Mouse (Mus musculus): Measurements from ENCODE around the gene Ms4a10. TPM values are rescaled to one million over a fixed set of nuclear protein-coding genes. Genes with fewer than 3 reads are reported as not detected.

Gene Ms4a10
- 4.4 and 8.0 TPM in 2 replicates for total RNA-seq (2021)
- long read RNA-seq, experiment 1, partial matches to known transcripts, result 4 of 11 reads
- long read RNA-seq, experiment 1, other reads (novel, unspliced or antisense), result 4 of 11 reads
- long read RNA-seq, experiment 2, partial matches to known transcripts, result 2 of 2 reads
- long read RNA-seq, experiment 2, other reads (novel, unspliced or antisense), result 0 of 2 reads

DNA sequence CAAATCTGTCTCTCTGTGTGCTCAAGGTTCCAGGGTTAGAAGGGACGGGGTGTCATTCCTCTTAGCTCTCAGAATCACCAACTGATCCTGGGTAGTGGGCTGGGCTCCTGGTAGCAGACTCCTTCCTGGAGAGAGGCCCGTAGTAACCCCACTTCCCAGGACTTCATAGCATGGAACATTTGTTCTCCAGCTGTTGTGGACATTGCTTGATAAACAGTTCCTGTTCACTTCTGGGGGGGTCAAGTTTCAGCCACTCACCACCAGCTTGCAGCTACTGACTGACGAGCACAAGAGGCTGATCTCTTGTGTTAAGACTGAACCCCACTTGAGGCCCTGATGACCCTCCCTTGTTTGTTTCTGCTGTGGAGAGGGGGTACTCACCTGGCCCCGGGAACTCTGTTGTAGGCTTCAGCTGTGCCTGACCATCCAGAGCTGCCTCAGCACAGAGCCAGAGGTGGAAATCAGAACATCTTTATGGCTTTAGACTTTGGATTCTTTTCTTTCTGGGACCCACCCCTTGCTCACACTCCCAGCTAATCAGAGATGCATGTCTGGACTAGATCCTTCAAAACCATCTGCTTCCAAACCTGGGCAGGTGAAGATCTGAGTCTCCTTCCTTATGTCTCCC is at the start of gene Ms4a10:
Gene Ms4a10 (minus strand): TSS at position 433 of the 628 bp plus-strand sequence.
- DNase-seq, result no peak

DNA sequence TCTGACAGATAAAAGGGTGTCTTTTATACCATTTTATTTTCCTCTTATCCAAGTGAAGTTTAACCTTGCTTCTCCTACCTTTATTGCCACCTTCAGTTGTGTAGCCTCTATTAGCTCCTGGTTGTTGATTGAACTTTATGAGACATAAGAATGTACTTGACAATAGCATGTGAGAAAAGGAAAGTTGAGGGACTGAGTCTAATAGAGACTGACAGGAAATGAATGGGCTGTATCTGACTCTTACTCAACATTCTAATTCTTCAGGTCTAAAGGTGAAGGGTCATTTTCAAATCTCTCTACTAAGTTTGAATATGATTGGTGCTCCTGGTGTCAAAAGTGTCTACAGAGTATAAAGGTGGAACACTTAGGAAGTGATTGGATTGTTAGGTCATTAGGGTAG is 47.9 kb upstream of the Ms4a10 start:
- DNase-seq, result no peak

DNA sequence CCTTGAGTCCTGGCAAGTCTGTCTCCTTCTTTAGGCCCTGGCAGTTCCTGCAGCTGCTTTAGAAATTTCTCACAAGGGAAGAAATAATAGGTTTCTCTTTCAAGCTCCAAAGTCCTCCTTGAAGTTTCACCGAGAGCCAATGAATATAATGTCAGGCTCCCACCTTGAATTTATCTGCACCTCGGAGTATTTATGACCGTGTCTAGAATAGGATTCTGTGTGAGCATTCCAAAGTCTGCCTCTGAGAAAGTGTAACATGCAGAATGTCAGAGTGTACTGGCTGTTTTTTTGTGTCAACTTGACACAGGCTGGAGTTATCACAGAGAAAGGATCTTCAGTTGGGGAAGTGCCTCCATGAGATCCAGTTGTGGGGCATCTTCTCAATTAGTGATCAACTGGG is 43.4 kb upstream of the Ms4a10 start, which contains the start of gene Ms4a18:
Gene Ms4a18 (minus strand): TSS at position 141 of the 400 bp plus-strand sequence.
- no peak for DNase-seq

DNA sequence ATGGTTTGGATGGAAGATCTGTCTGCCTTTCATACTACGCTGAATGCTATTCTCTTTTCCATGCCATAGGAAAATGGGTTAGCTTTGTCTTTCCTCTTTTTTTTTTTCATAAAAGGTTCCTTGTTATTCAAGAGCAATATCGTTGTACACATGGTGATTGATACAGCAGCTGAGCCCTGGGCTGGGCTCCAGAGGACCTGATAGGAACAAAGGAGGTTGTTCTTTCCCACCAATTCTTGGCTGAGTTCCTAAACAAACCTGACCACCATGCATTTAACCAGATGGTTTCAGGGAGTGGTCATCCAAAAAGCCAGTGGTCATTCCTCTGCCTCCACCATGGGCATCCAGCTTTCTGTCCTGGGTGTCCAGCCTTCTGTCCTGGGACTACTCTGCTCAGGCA is 42.8 kb upstream of the Ms4a10 start:
- DNase-seq, result no peak

DNA sequence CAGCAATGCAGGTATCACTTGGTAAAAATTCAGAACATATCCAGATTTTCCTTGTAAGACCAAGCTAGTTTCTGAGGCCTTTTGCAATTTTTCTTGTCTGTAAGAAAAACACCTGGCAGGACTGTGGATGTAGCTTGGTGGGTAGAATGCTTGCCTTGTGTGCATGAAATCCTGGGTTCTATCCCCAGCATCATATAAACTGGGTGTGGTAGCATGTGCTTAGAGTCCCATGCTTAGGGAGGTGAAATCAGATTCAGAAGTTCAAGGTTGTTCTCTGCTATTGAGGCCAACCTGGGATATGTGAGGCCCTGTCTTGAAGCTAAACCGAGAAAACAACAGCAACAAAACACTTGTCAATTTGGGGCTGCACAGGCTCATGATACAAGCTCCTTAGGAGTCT is 41.5 kb upstream of the Ms4a10 start:
- DNase-seq, result no peak

DNA sequence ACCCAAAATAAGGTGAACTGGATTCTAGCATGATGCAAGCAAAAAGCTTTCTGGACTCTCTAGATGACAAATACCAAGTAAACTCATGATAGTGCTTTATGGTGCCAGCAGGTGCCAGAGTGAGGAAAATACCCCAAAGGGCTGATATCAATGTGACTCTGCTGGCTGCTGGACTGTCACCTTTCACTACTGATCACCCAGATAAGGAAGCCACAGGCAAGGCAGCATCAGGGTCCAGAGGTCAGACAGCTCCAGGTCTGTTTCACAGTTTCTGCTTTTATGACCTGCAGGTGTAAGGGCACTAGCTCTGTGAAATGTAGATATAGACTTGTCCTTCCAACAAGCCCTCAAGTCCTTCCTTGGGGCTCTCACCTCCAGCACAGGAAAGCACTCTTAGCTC is 41.0 kb upstream of the Ms4a10 start:
- no peak for DNase-seq

DNA sequence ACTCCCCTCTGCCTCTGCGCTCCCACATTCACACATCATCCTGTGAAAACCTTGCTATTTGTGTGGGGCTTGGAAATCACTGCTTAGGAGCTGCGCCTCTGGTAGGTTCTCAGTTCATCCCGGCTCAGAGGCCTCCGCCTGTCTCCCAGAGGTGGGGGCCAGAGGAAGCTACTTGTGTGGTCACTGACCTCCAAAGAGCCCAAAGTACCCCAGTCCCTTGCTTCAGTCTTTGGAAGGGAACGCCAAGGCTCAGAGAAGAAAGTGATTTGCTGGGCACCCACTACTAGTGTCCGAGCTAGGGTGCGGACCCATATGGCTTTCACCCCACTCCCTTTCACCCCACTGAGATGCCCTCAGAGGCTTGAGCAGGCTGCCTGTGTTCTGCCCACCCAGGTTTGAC is 18.7 kb upstream of the Ms4a10 start, which contains the start of gene Ms4a15:
Gene Ms4a15 (minus strand): TSS at position 101 of the 400 bp plus-strand sequence.
- DNase-seq, result no peak

DNA sequence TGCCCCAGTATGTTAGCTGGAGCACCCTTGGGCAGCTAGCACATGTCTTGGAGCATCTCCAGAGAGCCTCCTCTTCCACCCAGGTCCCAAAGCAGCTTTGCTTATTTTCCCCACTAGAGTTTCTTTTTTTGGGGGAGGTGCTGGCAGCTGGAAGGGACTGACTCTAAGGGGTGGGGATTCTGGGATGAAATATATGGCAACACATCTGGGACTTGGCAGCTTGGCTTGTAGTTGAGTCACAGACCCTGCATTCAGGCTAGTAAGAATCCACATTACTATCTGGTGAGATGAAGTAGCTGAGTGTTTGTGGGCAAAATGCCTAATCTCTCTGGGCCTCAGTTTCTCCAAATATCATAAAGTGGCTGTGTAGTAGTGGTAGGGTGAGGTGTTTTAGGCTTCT is 17.4 kb upstream of the Ms4a10 start:
- no peak for DNase-seq

DNA sequence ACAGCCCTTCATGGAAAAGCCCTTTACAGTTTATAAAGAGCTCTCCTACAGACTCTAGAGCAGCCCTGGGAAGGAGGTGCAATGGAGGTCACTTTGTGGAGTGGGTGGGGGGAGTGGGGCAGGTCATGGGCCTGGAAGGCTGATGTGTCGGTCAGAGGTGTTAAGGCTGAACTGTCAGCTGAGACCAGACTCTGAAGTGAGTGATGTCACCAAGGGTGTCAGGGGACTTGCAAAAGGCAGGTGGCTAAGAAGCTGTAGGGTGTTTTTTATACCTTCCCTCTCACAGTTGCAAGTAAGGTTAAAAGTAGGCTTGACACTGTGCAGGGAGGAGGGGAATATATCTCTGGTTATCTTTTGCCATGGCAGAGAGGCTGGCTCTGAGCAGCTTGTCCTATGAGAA is 16.3 kb upstream of the Ms4a10 start:
- no peak for DNase-seq

DNA sequence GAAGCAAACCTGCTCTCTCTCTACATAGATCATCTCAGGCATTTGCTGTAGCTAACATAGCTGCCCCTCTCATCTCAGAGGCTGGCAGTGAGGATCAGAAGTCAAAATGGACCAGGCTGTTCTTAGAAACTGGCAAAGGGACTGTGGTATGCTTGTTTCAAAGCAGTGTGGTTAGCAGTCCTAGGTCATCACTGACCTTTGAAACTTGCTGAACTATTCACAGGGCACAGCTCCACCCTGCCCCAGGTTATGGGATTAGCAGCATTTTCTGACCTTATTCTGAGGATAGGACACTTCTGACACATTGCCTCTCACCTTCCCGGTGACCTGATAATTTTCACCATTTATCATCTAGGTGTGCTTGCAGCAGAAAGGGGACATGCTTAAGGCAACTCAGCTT is 14.1 kb upstream of the Ms4a10 start:
- DNase-seq, result no peak

DNA sequence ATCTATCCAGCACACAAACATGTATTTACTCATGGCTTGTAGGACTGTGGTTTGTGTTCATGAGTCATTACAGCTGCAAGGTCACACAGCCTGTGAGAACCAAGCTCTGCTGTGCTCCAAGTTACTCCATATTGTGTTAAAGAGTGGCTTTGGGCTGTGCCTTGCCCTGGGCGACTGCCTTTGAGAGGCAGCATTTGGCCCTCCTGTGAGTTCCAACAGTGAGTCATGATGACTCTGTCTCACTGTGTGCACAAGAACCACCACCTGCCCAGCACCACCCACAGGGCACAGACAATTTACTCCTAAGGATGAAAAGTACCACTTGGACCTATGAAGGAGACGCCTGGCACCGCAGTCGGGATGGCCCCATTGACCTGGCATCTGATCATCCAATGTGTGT is 11.4 kb upstream of the Ms4a10 start:
- DNase-seq, result peak; percentile 23

DNA sequence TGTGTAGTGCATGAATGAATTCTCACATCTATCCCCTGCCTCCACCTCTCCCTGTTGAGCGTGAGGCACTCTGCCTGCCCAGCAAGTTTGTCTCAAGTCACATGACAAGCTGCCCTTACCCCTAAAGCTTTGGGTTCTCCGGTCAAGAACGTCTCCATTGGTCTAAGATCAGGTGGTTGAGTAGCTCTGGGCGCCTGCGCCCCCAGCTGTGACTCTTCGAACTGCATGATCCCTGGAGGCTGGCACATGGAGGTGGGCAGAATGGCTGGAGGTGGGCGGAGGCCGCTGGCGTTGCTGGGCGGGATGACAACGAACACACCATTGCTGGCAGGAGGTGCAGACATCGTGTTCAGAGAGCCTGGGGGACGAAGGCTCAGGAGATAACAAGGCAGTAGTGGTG is 10.1 kb upstream of the Ms4a10 start:
- DNase-seq, result no peak

DNA sequence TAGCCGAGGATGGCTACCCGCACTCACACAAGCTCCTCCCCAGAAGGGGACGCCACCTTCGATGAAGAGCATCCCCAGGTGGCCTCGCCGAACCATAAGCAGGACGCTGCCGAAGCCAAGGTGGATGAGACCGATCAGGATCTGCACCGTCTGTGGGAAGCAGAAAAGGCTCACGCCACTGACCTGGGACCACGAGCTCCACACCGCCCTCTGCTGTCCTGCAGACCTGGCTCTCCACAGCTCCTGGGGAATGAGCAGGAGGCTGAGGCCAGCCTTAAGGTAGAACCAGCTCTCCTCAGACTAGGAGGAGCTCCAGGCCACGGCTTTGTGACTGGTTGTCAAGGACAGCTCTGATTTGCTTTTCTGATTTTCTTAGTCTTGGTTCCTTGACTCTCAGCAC is 8.7 kb upstream of the Ms4a10 start:
- DNase-seq, result peak; percentile 70

DNA sequence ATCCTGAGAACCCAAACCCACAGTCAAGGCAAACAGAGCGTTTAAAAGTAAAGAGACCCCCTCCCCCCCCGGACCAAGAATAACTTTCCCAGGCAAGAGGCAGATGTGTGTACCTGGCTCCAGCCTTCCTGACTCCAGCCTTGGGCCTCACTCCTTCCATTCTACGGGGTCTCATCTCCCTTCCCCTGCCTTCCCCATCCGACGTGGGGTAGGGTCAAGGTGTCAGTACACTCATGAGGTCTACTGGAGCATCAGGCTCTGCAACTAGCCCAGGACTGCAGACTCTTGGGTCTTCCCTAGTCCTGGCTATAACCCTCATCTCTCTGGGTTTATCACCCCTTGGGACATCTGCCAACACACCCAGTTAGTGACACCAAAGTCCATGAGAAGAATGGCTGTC is 5.7 kb upstream of the Ms4a10 start:
- DNase-seq, result no peak

DNA sequence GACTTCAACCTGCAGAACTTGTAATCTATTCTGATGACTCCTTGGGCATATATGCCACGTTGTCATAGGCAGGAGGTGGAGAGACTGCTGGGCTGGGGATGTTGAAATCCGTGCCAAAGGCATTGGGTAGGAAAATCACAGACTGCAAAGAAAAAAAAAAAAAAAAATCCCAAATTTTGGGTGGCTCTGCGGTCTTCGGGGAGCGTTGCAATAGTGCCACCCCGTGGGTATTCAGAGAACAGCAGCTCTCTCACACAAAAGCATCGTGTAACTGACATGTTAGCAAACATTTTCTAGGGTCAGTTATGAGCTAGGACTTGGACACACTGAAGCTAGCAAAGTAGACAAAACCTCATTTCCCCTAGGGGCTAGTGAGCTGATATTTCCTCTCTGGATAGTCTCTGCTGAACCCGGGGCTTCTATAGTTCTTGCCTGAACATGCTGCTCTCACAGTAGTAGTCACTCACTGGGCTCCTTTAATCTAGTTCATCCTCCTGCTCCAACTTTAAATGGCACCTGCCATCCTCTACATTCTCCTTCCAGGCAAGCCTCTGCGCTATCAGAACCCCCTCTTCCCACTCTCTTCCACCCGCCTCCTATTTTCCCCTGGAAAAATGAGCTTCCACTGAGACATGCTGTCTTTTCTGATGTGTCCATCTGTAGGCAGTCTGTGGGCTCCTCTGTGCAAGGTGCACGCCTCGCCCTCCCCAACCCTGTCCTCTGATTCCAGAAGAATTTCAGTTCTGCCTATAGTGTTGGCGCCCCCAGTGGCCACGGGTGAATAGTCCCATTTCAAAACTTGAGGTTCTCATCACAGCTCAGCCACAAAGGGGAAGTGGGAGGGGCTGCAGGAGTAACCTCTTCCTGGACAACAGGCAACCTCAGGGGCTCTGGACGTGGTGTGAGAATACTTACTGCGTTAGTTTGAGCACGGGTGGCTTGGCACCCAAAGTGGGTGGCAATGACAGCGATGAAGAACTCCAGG is 5.0 kb upstream of the Ms4a10 start:
- peak; percentile 85 for DNase-seq

DNA sequence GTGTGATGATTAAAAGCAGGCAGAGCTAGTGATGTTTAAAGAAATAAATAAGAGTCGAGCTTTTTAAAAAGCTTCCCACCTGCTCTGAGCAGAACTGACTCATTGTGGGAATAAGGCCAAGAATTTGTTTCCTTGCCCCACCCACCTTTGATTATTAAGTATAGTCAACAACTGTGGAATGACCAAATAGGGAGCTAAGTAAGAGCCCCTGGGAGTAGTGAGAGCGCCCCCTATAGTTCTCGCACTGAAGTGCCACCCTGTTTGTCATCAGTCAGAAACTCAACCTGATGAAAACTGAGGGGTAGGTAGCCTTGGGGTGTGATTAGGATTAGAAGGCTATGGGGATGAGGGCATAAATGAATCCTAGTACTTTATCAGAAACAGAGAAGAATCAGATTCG is 1.8 kb upstream of the Ms4a10 start:
- DNase-seq, result peak; percentile 61

DNA sequence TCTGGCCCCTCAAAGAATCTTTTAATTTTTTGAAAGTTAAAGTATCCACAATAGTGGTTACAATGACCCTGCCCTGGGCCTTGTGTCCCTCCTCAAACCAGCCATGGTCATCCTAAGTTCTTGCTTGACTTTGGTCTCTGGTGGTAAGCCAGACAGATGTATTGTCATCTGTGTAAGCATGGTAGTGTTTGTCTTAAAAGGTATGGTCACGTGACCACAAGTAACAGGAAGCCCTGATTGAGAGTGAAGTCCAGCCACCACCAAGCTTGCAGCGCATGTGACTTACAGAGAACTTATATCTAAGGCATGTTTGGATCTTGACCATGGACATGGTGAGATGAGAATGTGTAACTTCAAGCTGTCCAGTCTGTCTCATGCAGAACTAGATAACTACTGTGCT is 717 bp upstream of the Ms4a10 start:
- no peak for DNase-seq

DNA sequence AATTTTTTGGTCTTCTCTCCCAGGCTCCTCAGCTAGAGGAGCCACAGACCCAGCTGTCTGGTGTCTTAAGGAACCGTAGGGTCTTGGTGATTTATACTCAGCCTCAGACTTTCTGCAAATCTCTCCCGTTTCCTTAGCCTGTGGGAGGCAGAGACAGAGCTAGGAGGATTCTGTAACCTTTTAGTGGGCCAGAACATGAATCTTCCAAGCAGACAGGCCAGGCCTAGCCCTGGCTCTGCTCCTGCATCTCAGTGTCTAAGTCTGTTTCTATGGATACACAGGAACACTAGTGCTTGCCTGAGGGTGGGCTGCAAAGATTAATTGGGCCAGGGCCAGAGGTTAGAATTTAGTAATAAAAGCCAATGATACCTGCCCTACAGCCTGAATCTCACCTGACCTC is 1.3 kb downstream of the Ms4a10 start:
- no peak for DNase-seq

DNA sequence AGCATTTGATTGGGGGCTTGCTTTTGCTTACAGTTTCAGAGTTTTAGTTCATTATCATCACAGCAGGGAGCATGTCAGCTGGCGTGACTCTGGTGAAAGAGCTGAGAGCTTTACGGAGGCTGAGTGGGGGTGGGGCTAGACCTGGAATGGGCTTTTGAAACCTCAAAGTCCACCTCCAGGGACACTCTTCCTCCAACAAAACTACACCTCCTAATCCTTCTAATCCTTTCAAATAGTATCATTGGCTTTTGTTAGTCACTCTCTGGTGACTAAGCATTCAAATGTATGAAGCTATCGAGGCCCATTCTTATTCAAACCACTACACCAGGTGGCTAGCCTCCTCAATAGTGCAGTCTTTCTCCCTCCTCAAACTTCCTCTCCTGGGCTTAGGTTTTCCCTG is 1.8 kb downstream of the Ms4a10 start:
- DNase-seq, result no peak

DNA sequence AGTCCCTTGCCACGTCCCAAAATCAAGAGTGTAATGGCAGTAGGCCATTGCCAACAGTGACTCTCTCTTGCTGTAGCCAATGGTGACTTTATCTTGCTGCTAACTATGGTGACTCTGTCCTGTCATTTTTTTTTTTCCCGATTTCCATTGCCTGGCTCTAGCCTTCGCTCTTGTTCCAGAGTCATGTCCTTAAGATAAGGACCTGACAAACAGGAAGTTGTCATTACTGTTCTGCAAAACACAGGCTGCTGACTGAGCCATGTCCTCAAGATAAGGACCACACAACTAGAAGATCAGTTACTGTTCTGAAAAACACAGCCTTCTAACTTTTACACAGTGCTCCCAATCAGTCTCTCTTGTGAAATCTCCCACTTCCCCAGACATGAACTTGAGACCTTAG is 4.0 kb downstream of the Ms4a10 start:
- DNase-seq, result no peak

DNA sequence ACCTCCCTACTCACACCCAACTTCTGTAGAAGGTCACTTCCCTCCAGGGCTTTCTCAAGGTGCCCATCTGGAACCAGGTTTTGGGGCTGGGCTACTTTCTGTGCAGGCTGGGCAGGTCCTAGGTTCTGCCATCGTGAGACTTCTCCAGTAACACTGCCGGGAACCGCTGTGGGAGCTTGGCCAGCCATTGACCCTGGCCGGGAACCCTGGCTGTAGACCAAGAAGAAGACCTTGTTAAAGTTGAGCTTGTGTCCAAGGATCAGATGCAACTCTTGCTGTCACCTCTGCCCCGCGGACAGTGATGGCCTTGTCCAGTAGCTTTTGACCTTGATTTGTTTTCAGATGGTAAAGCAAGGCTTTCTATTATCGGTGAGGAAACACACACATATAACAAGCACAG is 5.9 kb downstream of the Ms4a10 start:
- peak; percentile 85 for DNase-seq

DNA sequence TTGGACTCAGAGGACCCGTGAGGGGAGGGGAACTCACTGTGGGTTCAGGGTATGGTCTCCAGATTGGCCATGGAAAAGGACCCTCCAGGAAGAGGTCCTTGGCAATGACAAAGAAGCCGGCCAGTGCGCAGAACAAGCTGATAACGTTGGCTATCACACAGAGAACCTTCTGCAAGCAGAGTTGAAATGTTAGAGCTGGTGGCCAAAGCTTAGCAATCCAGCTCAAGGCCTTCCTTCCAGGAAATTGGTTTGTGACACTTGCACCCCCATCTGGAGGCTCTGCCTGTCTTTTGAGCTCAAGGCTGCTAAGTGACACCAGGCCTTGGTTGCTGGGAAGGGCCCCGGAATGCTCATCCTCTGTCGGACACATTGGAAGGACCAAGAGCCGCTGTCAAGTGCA is 8.7 kb downstream of the Ms4a10 start:
- DNase-seq, result peak; percentile 60

DNA sequence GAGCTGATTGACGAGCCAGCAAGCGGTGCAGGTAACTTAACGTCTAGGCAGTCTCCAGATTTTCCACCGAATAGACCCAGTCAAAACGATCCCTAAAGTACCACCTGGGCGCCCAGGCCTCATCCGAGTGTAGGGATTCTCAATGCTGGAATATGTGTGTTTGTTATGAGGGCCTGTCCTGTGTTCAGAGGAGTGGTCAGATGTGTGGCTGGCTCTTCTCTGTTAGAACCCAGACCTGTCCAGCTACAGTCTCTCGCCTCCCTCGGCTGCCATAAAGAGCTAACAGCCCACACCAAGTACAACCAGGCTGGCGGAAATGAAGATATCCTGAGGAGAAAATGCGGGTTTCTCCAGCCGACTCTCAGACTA is 14.5 kb downstream of the Ms4a10 start:
- DNase-seq, result no peak

Measured in adrenal gland, postnatal 14 days (tissue).